Mouse (Mus musculus): ENCODE measurements at regions not wholly inside any gene's neighbourhood (a gene's known extent, or its start where the extent isn't known, plus 50 kb on each side); places are given as distances from the start of the nearest gene placed in this dataset.

DNA sequence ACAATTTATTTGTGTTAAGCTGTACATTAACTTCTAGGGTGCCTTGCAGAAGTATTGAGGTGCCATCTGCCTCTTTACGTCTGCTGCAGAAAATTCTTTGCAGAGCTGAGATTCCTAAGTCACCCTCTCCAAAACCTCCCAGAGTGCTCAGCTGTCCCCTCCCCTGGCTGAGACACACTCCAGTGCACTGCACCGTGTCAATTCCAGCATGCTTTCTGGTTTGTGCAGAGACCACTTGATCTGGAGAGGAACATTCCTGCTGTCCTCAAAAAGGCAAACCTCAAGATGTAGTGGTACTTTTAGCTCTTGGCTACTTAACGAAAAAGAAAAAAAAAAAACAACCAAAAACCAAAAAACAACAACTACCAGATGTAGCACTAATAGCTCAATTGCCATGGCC is 145.2 kb upstream of the Krr1 start:
- WGBS = 52% methylated on average over 3 of the region's 3 CpGs
- Histone ChIP-seq H3K27ac (ENCODE audit: low read length) (no peak overlapping the region), H3K9ac (ENCODE audit: low read length) (no peak overlapping the region), H3K9me3 (ENCODE audit: control insufficient read depth, low read length) (no peaks in the 10 kb centered on the region), H3K4me2 (ENCODE audit: low read depth, low read length) (no peak overlapping the region), H3K36me3 (ENCODE audit: control insufficient read depth, insufficient read depth, low read length) (no peaks in the 10 kb centered on the region), H3K27me3 (ENCODE audit: control insufficient read depth, insufficient read depth, low read depth, low read length) (no peaks in the 10 kb centered on the region), H3K4me1 (replicated peaks; ENCODE audit: control insufficient read depth, insufficient read depth, low read length) (peaks cover 10% of the 10 kb centered on the region), H3K4me3 (ENCODE audit: low read length) (no peak overlapping the region)
- peak; percentile 88 for ATAC-seq (ENCODE audit: low read depth)

DNA sequence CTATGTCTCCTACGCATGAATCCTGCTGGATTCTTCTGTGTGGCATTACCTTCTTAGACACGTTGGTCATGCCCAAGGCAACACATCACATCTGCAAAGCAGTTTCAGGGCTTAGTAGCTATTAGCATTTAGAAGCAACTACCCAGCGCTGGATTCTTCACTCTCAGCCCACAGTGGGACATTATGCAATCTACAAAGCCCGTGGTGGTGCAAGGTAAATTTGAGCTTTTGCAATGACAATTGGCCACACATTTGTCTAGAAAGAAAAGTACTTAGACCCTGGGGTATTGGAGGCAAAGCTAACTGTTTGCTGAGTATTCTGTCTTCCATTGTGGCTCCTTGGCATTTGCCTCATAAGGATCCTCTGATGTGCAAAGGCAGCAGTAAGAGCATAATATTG is 144.5 kb upstream of the Krr1 start:
- Histone ChIP-seq H3K4me2 (ENCODE audit: low read depth, low read length) (no peak overlapping the region), H3K9ac (ENCODE audit: low read length) (no peak overlapping the region), H3K4me3 (ENCODE audit: low read length) (no peak overlapping the region), H3K4me1 (replicated peaks; ENCODE audit: control insufficient read depth, insufficient read depth, low read length) (peaks cover 10% of the 10 kb centered on the region), H3K36me3 (ENCODE audit: control insufficient read depth, insufficient read depth, low read length) (no peaks in the 10 kb centered on the region), H3K9me3 (ENCODE audit: control insufficient read depth, low read length) (no peaks in the 10 kb centered on the region), H3K27me3 (ENCODE audit: control insufficient read depth, insufficient read depth, low read depth, low read length) (no peaks in the 10 kb centered on the region), H3K27ac (ENCODE audit: low read length) (0 out of 2 replicates have a peak overlapping the region, but pooled peaks have one; percentile 12)
- 71% methylated on average over 4 of the region's 4 CpGs for WGBS
- no peak for ATAC-seq (ENCODE audit: low read depth)

DNA sequence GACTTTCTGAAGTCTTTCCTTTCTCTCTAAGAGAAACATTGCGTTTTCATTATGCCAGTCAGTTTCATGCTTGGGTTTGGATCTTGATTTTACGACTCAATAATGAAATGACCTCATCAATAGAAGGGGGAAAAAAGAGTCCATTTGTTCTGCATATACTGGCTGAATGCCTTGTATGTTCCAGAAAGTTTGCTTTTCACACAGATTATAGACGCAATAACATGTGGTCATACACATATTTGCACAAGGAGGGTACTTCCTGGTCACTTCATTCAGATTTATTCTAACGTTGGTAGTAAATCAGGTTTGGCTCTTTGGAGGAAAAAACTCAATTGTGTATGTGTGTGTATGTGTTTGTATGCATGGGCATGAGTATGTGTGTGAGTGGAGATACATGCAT is 143.9 kb upstream of the Krr1 start:
- no peak for ATAC-seq (ENCODE audit: low read depth)
- WGBS = 76% methylated on average over 4 of the region's 4 CpGs

GRCm38 (mm10) chr10:111829291-111829690 is 143.2 kb upstream of the Krr1 start:
- WGBS = 95% methylated on average over 2 of the region's 2 CpGs
- ATAC-seq (ENCODE audit: low read depth) = no peak

More for the DNA sequence above, 143.9 kb upstream of the Krr1 start:
- Histone ChIP-seq H3K27ac (ENCODE audit: low read length) (no peak overlapping the region), H3K4me1 (replicated peaks; ENCODE audit: control insufficient read depth, insufficient read depth, low read length) (peaks cover 10% of the 10 kb centered on the region), H3K4me2 (ENCODE audit: low read depth, low read length) (no peak overlapping the region), H3K36me3 (ENCODE audit: control insufficient read depth, insufficient read depth, low read length) (no peaks in the 10 kb centered on the region), H3K4me3 (ENCODE audit: low read length) (no peak overlapping the region), H3K9ac (ENCODE audit: low read length) (no peak overlapping the region), H3K9me3 (ENCODE audit: control insufficient read depth, low read length) (no peaks in the 10 kb centered on the region), H3K27me3 (ENCODE audit: control insufficient read depth, insufficient read depth, low read depth, low read length) (no peaks in the 10 kb centered on the region)

GRCm38 (mm10) chr10:111831105-111831504 is 141.4 kb upstream of the Krr1 start:
- 35% methylated on average over 1 of the region's 1 CpGs for WGBS
- no peaks in the 10 kb centered on the region for H3K9me3 ChIP-seq (ENCODE audit: control insufficient read depth, low read length)
- H3K9ac ChIP-seq (ENCODE audit: low read length) = no peak overlapping the region
- H3K4me2 ChIP-seq (ENCODE audit: low read depth, low read length) = no peak overlapping the region
- ATAC-seq (ENCODE audit: low read depth) = no peak
- no peaks in the 10 kb centered on the region for H3K27me3 ChIP-seq (ENCODE audit: control insufficient read depth, insufficient read depth, low read depth, low read length)
- no peaks in the 10 kb centered on the region for H3K36me3 ChIP-seq (ENCODE audit: control insufficient read depth, insufficient read depth, low read length)
- peaks cover 26% of the 10 kb centered on the region for H3K4me1 ChIP-seq (replicated peaks; ENCODE audit: control insufficient read depth, insufficient read depth, low read length)
- no peak overlapping the region for H3K27ac ChIP-seq (ENCODE audit: low read length)
- H3K4me3 ChIP-seq (ENCODE audit: low read length) = no peak overlapping the region

More at GRCm38 (mm10) chr10:111829291-111829690, 143.2 kb upstream of the Krr1 start:
- no peaks in the 10 kb centered on the region for H3K9me3 ChIP-seq (ENCODE audit: control insufficient read depth, low read length)
- no peak overlapping the region for H3K9ac ChIP-seq (ENCODE audit: low read length)
- no peaks in the 10 kb centered on the region for H3K36me3 ChIP-seq (ENCODE audit: control insufficient read depth, insufficient read depth, low read length)
- no peaks in the 10 kb centered on the region for H3K27me3 ChIP-seq (ENCODE audit: control insufficient read depth, insufficient read depth, low read depth, low read length)
- H3K4me2 ChIP-seq (ENCODE audit: low read depth, low read length) = no peak overlapping the region
- H3K4me1 ChIP-seq (replicated peaks; ENCODE audit: control insufficient read depth, insufficient read depth, low read length) = peaks cover 14% of the 10 kb centered on the region
- no peak overlapping the region for H3K4me3 ChIP-seq (ENCODE audit: low read length)
- no peak overlapping the region for H3K27ac ChIP-seq (ENCODE audit: low read length)

DNA sequence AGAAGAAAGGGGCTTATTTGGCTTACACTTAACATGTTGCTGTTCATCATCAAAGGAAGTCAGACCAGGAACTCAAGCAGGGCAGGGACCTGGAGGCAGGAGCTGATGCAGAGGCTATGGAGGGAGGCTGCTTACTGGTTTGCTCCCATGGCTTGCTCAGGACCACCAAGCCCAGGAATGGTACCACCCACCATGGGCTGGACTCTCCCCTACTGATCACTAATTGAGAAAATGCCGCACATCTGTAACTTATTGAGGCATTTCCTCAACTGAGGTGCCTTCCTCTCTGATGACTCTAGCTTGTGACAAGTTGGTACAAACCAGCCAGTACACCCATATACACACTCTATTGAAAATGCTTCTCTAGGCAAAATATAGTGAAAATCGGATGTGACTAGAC is 138.9 kb upstream of the Krr1 start:
- no peak overlapping the region for H3K27ac ChIP-seq (ENCODE audit: low read length)
- no peak for ATAC-seq (ENCODE audit: low read depth)
- H3K9ac ChIP-seq (ENCODE audit: low read length) = no peak overlapping the region
- H3K4me2 ChIP-seq (ENCODE audit: low read depth, low read length) = no peak overlapping the region
- no peaks in the 10 kb centered on the region for H3K36me3 ChIP-seq (ENCODE audit: control insufficient read depth, insufficient read depth, low read length)
- WGBS = 82% methylated on average over 2 of the region's 2 CpGs
- no peaks in the 10 kb centered on the region for H3K9me3 ChIP-seq (ENCODE audit: control insufficient read depth, low read length)
- H3K4me3 ChIP-seq (ENCODE audit: low read length) = no peak overlapping the region
- no peaks in the 10 kb centered on the region for H3K27me3 ChIP-seq (ENCODE audit: control insufficient read depth, insufficient read depth, low read depth, low read length)
- peaks cover 16% of the 10 kb centered on the region for H3K4me1 ChIP-seq (replicated peaks; ENCODE audit: control insufficient read depth, insufficient read depth, low read length)

- H3K9ac ChIP-seq (ENCODE audit: low read length) = no peak overlapping the region
- no peak overlapping the region for H3K4me3 ChIP-seq (ENCODE audit: low read length)
- no peaks in the 10 kb centered on the region for H3K27me3 ChIP-seq (ENCODE audit: control insufficient read depth, insufficient read depth, low read depth, low read length)
- no peaks in the 10 kb centered on the region for H3K36me3 ChIP-seq (ENCODE audit: control insufficient read depth, insufficient read depth, low read length)
- H3K4me2 ChIP-seq (ENCODE audit: low read depth, low read length) = no peak overlapping the region
- no peaks in the 10 kb centered on the region for H3K9me3 ChIP-seq (ENCODE audit: control insufficient read depth, low read length)
- H3K27ac ChIP-seq (ENCODE audit: low read length) = no peak overlapping the region
- peaks cover 16% of the 10 kb centered on the region for H3K4me1 ChIP-seq (replicated peaks; ENCODE audit: control insufficient read depth, insufficient read depth, low read length)
- no peak for ATAC-seq (ENCODE audit: low read depth)
- WGBS = 36% methylated on average over 5 of the region's 5 CpGs
These were observed 138.2 kb upstream of the Krr1 start for GRCm38 (mm10) chr10:111834280-111834679.

- H3K4me3 ChIP-seq (ENCODE audit: low read length) = no peak overlapping the region
- peaks cover 16% of the 10 kb centered on the region for H3K4me1 ChIP-seq (replicated peaks; ENCODE audit: control insufficient read depth, insufficient read depth, low read length)
- ATAC-seq (ENCODE audit: low read depth) = peak; percentile 81
- no peaks in the 10 kb centered on the region for H3K27me3 ChIP-seq (ENCODE audit: control insufficient read depth, insufficient read depth, low read depth, low read length)
- H3K9ac ChIP-seq (ENCODE audit: low read length) = no peak overlapping the region
- no peaks in the 10 kb centered on the region for H3K36me3 ChIP-seq (ENCODE audit: control insufficient read depth, insufficient read depth, low read length)
- peak overlapping the region; percentile 40; the same call in 1 of the 2 replicates for H3K27ac ChIP-seq (ENCODE audit: low read length)
- WGBS = 33% methylated on average over 11 of the region's 11 CpGs
- H3K9me3 ChIP-seq (ENCODE audit: control insufficient read depth, low read length) = no peaks in the 10 kb centered on the region
- no peak overlapping the region for H3K4me2 ChIP-seq (ENCODE audit: low read depth, low read length)
These were observed 137.3 kb upstream of the Krr1 start for GRCm38 (mm10) chr10:111834925-111835823.

- no peak overlapping the region for H3K4me3 ChIP-seq (ENCODE audit: low read length)
- no peak overlapping the region for H3K4me2 ChIP-seq (ENCODE audit: low read depth, low read length)
- H3K9me3 ChIP-seq (ENCODE audit: control insufficient read depth, low read length) = no peaks in the 10 kb centered on the region
- H3K4me1 ChIP-seq (replicated peaks; ENCODE audit: control insufficient read depth, insufficient read depth, low read length) = peaks cover 16% of the 10 kb centered on the region
- H3K9ac ChIP-seq (ENCODE audit: low read length) = no peak overlapping the region
- no peak for ATAC-seq (ENCODE audit: low read depth)
- H3K36me3 ChIP-seq (ENCODE audit: control insufficient read depth, insufficient read depth, low read length) = no peaks in the 10 kb centered on the region
- 66% methylated on average over 5 of the region's 5 CpGs for WGBS
- H3K27ac ChIP-seq (ENCODE audit: low read length) = no peak overlapping the region
- H3K27me3 ChIP-seq (ENCODE audit: control insufficient read depth, insufficient read depth, low read depth, low read length) = no peaks in the 10 kb centered on the region
These were observed 136.3 kb upstream of the Krr1 start for GRCm38 (mm10) chr10:111836191-111836590.
